In the genomic region with DNA sequence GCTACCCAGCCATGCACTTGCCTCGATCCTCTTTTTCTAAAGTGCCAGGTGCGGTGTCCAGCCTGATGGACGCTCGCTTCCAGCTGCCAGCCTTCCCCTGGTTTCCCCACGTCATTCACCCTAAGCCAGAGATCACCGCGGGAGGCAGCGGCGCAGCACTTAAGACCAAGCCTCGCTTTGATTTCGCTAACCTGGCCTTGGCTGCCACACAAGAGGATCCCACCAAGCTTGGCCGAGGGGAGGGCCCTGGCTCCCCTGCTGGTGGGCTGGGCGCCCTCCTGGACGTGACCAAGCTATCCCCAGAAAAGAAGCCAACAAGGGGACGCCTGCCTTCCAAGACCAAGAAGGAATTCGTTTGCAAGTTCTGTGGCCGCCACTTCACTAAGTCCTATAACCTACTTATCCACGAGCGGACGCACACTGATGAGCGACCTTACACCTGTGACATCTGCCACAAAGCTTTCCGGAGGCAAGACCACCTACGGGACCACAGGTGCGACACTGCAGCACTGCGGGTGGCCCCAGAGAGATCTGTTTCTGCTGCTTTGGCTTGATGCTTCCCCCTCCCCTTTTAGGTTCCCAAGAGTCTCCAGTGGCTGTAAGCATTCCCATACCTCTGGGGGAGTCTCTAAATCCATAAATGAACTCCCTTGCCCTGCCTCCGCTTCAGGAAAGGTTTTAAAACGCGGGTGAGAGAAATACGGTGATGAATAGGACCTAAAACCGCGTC, we compare ENCODE assay signal across 13 mouse cellular contexts. TPM values are rescaled to one million over a fixed set of nuclear protein-coding genes. Genes with fewer than 3 reads are reported as not detected.
DNase-seq lines count a peak whose midpoint lies in the region; ATAC-seq and TF ChIP-seq lines count a peak whose summit lies in the region.
"Had no signal": no experiment of that assay in that cellular context is flagged by ENCODE, and none has a peak within 500 bp of the region (broad histone marks: within the 10 kb centered on the region; RNA-seq: fewer than 3 reads in every experiment).

No protein-coding gene starts in this region.

- ATAC-seq in heart, embryonic 14.5 days (ENCODE audit: insufficient number of reproducible peaks, insufficient read depth, low FRiP score, low read depth): no peak
- ATAC-seq in midbrain, postnatal 0 days (ENCODE audit: low FRiP score): no peak
- ATAC-seq in embryonic facial prominence, embryonic 14.5 days (ENCODE audit: low read depth): no peak
- ATAC-seq in stomach, embryonic 14.5 days (ENCODE audit: insufficient number of reproducible peaks, insufficient read depth, low FRiP score, low read depth): no peak
- no peak for ATAC-seq in cerebellum, adult (ENCODE audit: insufficient number of reproducible peaks, low FRiP score, low TSS enrichment)

- peaks cover 9 to 15% of the 10 kb centered on the region in 2 experiments for H3K4me1 ChIP-seq in heart, embryonic 14.5 days (ENCODE audit: control insufficient read depth in 2 of 2, insufficient read depth in 2 of 2, low read length in 2 of 2)
- no peaks in the 10 kb centered on the region for H3K4me1 ChIP-seq in heart, adult 2 months (ENCODE audit: control insufficient read depth, insufficient read depth, low read length)
- H3K4me1 ChIP-seq in midbrain, embryonic 10.5 days: peaks cover 27% of the 10 kb centered on the region
- no peaks in the 10 kb centered on the region for H3K4me1 ChIP-seq in midbrain, postnatal 0 days (ENCODE audit: insufficient read depth, low read length)
- peaks cover 16% of the 10 kb centered on the region for H3K4me1 ChIP-seq in embryonic facial prominence, embryonic 14.5 days (ENCODE audit: control insufficient read depth, insufficient read depth, low read length)
- H3K4me1 ChIP-seq in stomach, embryonic 14.5 days (ENCODE audit: control insufficient read depth, insufficient read depth, low read length): peaks cover 36% of the 10 kb centered on the region

- no peak overlapping the region; the same call in 1 of the 2 replicates for H3K9ac ChIP-seq in heart, embryonic 14.5 days (ENCODE audit: low read length)
- H3K9ac ChIP-seq in heart, adult 2 months (ENCODE audit: low read depth, low read length): no peak overlapping the region
- H3K9ac ChIP-seq in midbrain, postnatal 0 days (replicated peaks; ENCODE audit: low read length, poor library complexity, severe bottlenecking): no peak overlapping the region
- peak overlapping the region; percentile 89 for H3K9ac ChIP-seq in embryonic facial prominence, embryonic 14.5 days (ENCODE audit: low read depth, low read length)
- H3K9ac ChIP-seq in stomach, embryonic 14.5 days (replicated peaks; ENCODE audit: low read depth, low read length): 0 out of 2 replicates have a peak overlapping the region, but pooled peaks have one; percentile 21
- H3K9ac ChIP-seq: neural tube, embryonic 12.5 days had no signal

- no peak for TF ChIP-seq POLR2A in heart, adult 2 months (IDR thresholded peaks at IDR 0.05; ENCODE audit: insufficient read depth, low read depth, low read length)

- no peak overlapping the region for H3K27ac ChIP-seq in heart, embryonic 14.5 days (replicated peaks in 1 of 2; ENCODE audit: control insufficient read depth in 1 of 2, insufficient read depth in 1 of 2, low read depth in 2 of 2, low read length in 2 of 2)
- no peak overlapping the region for H3K27ac ChIP-seq in heart, adult 2 months
- no peak overlapping the region for H3K27ac ChIP-seq in midbrain, embryonic 10.5 days (replicated peaks)
- H3K27ac ChIP-seq in midbrain, postnatal 0 days (ENCODE audit: low read depth, low read length): no peak overlapping the region
- H3K27ac ChIP-seq in embryonic facial prominence, embryonic 14.5 days (replicated peaks; ENCODE audit: low read depth, low read length): peak overlapping the region; percentile 92
- H3K27ac ChIP-seq in stomach, embryonic 14.5 days (ENCODE audit: low read length): no peak overlapping the region
- H3K27ac ChIP-seq: neural tube, embryonic 12.5 days had no signal

- WGBS in heart, embryonic 14.5 days: 5% methylated on average over 31 of the region's 31 CpGs
- WGBS in heart, adult 2 months: 18% methylated on average over 31 of the region's 31 CpGs
- under 1% methylated on average over 31 of the region's 31 CpGs for WGBS in midbrain, embryonic 10.5 days
- WGBS in midbrain, postnatal 0 days: 2% methylated on average over 31 of the region's 31 CpGs
- WGBS in embryonic facial prominence, embryonic 14.5 days: 7% methylated on average over 28 of the region's 31 CpGs
- 17% methylated on average over 31 of the region's 31 CpGs for WGBS in stomach, embryonic 14.5 days

- no peak for DNase-seq in heart, adult 2 months
- DNase-seq in midbrain, embryonic 10.5 days (ENCODE audit: low spot score): peak; percentile 48
- no peak for DNase-seq in midbrain, postnatal 0 days (ENCODE audit: low spot score)
- DNase-seq in embryonic facial prominence, embryonic 14.5 days (ENCODE audit: low spot score): no peak
- no peak for DNase-seq in cerebellum, adult 11-12 months
- DNase-seq: cerebellum, adult 11 months; lung, postnatal 36 days; right cerebral cortex, postnatal 4 days; thymus, postnatal 25 days had no signal

- intact Hi-C loops in heart, adult 2 months (cut with DNase I): loop anchor here (10.0 kb wide), 1 partner anchor 345 kb away; no protein-coding TSS in a partner anchor

- H3K4me2 ChIP-seq in heart, embryonic 14.5 days (ENCODE audit: low read length): peak overlapping the region; percentile 65; the same call in 1 of the 2 replicates
- H3K4me2 ChIP-seq in midbrain, postnatal 0 days (ENCODE audit: low read depth, low read length, poor library complexity, severe bottlenecking): no peak overlapping the region
- H3K4me2 ChIP-seq in embryonic facial prominence, embryonic 14.5 days (ENCODE audit: low read depth, low read length): peak overlapping the region; percentile 66
- peak overlapping the region; percentile 53 for H3K4me2 ChIP-seq in stomach, embryonic 14.5 days (replicated peaks; ENCODE audit: low read depth, low read length)
- H3K4me2 ChIP-seq: neural tube, embryonic 12.5 days had no signal

- H3K9me3 ChIP-seq in heart, embryonic 14.5 days (ENCODE audit: control insufficient read depth, low read length): no peaks in the 10 kb centered on the region
- no peaks in the 10 kb centered on the region for H3K9me3 ChIP-seq in midbrain, embryonic 10.5 days (replicated peaks)
- no peaks in the 10 kb centered on the region for H3K9me3 ChIP-seq in midbrain, postnatal 0 days (ENCODE audit: low read length)
- no peaks in the 10 kb centered on the region for H3K9me3 ChIP-seq in embryonic facial prominence, embryonic 14.5 days (ENCODE audit: control insufficient read depth, low read length)
- H3K9me3 ChIP-seq in stomach, embryonic 14.5 days (ENCODE audit: control insufficient read depth, low read depth, low read length): no peaks in the 10 kb centered on the region
- H3K9me3 ChIP-seq: neural tube, embryonic 12.5 days had no signal

- TF ChIP-seq CTCF in heart, adult 2 months (IDR thresholded peaks at IDR 0.05): no peak
- no peak for TF ChIP-seq CTCF in midbrain, postnatal 0 days (IDR thresholded peaks at IDR 0.05)

- peaks cover 92% of the 10 kb centered on the region for H3K27me3 ChIP-seq in heart, embryonic 14.5 days (ENCODE audit: control insufficient read depth, insufficient read depth, low read length)
- H3K27me3 ChIP-seq in heart, adult 2 months (ENCODE audit: control insufficient read depth, insufficient read depth, low read length): peaks cover 12% of the 10 kb centered on the region
- peaks cover 100% of the 10 kb centered on the region for H3K27me3 ChIP-seq in midbrain, embryonic 10.5 days (ENCODE audit: low read depth, poor library complexity, severe bottlenecking)
- peaks cover 83% of the 10 kb centered on the region for H3K27me3 ChIP-seq in midbrain, postnatal 0 days (ENCODE audit: insufficient read depth, low read length)
- peaks cover 83% of the 10 kb centered on the region for H3K27me3 ChIP-seq in embryonic facial prominence, embryonic 14.5 days (replicated peaks; ENCODE audit: control insufficient read depth, insufficient read depth, low read length)
- no peaks in the 10 kb centered on the region for H3K27me3 ChIP-seq in stomach, embryonic 14.5 days (ENCODE audit: control insufficient read depth, insufficient read depth, low read length)

- no peak for TF ChIP-seq EP300 in heart, adult 2 months (IDR thresholded peaks at IDR 0.05; ENCODE audit: insufficient read depth, low read depth, low read length)

- H3K79me2 ChIP-seq in heart, adult 2 months (replicated peaks; ENCODE audit: control insufficient read depth, insufficient read depth, low read length): no peaks in the 10 kb centered on the region

- H3K4me3 ChIP-seq in heart, embryonic 14.5 days (ENCODE audit: control insufficient read depth in 1 of 2, insufficient read depth in 1 of 2, low read depth in 1 of 2, low read length in 2 of 2): 0 out of 4 replicates have a peak overlapping the region, but pooled peaks of 1 of the 2 experiments have one; percentile 36
- no peak overlapping the region for H3K4me3 ChIP-seq in heart, adult 2 months
- H3K4me3 ChIP-seq in midbrain, embryonic 10.5 days: no peak overlapping the region
- H3K4me3 ChIP-seq in midbrain, postnatal 0 days (ENCODE audit: low read depth, low read length): no peak overlapping the region
- peak overlapping the region; percentile 66 for H3K4me3 ChIP-seq in embryonic facial prominence, embryonic 14.5 days (ENCODE audit: low read depth, low read length)
- peak overlapping the region; percentile 15 for H3K4me3 ChIP-seq in stomach, embryonic 14.5 days (ENCODE audit: low read depth, low read length)
- H3K4me3 ChIP-seq: neural tube, embryonic 12.5 days had no signal

- no peaks in the 10 kb centered on the region for H3K36me3 ChIP-seq in heart, embryonic 14.5 days (ENCODE audit: control insufficient read depth, insufficient read depth, low read length)
- H3K36me3 ChIP-seq in heart, adult 2 months (ENCODE audit: control insufficient read depth, insufficient read depth, low read length): no peaks in the 10 kb centered on the region
- H3K36me3 ChIP-seq in midbrain, embryonic 10.5 days: no peaks in the 10 kb centered on the region
- H3K36me3 ChIP-seq in midbrain, postnatal 0 days (ENCODE audit: insufficient read depth, low read length): no peaks in the 10 kb centered on the region
- peaks cover 4% of the 10 kb centered on the region; the same call in 1 of the 2 replicates for H3K36me3 ChIP-seq in embryonic facial prominence, embryonic 14.5 days (ENCODE audit: control insufficient read depth, insufficient read depth, low read length)
- peaks cover 3% of the 10 kb centered on the region; the same call in 1 of the 2 replicates for H3K36me3 ChIP-seq in stomach, embryonic 14.5 days (ENCODE audit: control insufficient read depth, insufficient read depth, low read length)
- H3K36me3 ChIP-seq: neural tube, embryonic 12.5 days had no signal

RNA-seq across cellular contexts. Expression of gene Osr1, which starts 9.6 kb away (rescaled TPM):
- polyA plus RNA-seq in heart, embryonic 14.5 days (2014; fragmentation: Nextera tagmentation; extraction: Ambion mirVana): 6.8 and 16.8 TPM in 2 replicates
- 1 to 10 TPM; 3.7 to 4.0 TPM for total RNA-seq in heart, adult 2 months (2021)
- 6.4 and 15.2 TPM in 2 replicates for polyA plus RNA-seq in heart, adult 2 months (2012; rRNA removed)
- 5.4 and 13.1 TPM in 2 replicates for polyA plus RNA-seq in midbrain, embryonic 10.5 days (2016; fragmentation: Nextera tagmentation; extraction: Ambion mirVana)
- total RNA-seq in midbrain, postnatal 0 days (2014; rRNA removed): 17.0 and 21.2 TPM in 2 replicates
- polyA plus RNA-seq in midbrain, postnatal 0 days (2015; fragmentation: Nextera tagmentation; extraction: Ambion mirVana): 7.7 and 8.1 TPM in 2 replicates
- polyA plus RNA-seq in embryonic facial prominence, embryonic 14.5 days (2014; fragmentation: Nextera tagmentation; extraction: Ambion mirVana): 66.1 and 88.3 TPM in 2 replicates
- 80.6 and 84.6 TPM in 2 replicates for polyA plus RNA-seq in stomach, embryonic 14.5 days (2014; fragmentation: Nextera tagmentation; extraction: Ambion mirVana)

Comparison
In these comparisons a context has a peak if more than half of its experiments do, and no peak if none do; other contexts are left out.
1. H3K4me3 ChIP-seq: peak in embryonic facial prominence, embryonic 14.5 days (single experiment) and stomach, embryonic 14.5 days (single experiment); none in heart, adult 2 months (single experiment), midbrain, embryonic 10.5 days (single experiment) and midbrain, postnatal 0 days (single experiment).
2. H3K9ac ChIP-seq: peak in embryonic facial prominence, embryonic 14.5 days (single experiment) and stomach, embryonic 14.5 days (single experiment); none in heart, embryonic 14.5 days (single experiment), heart, adult 2 months (single experiment) and midbrain, postnatal 0 days (single experiment).